Mouse (Mus musculus): ENCODE measurements around the gene 1700029F12Rik. TPM values are rescaled to one million over a fixed set of nuclear protein-coding genes. Genes with fewer than 3 reads are reported as not detected.

The 1700029F12Rik gene
- not detected for polyA plus RNA-seq (2012; fragmentation: generic; extraction: Trizol)
- long read RNA-seq, experiment 1 = 0 reads
- long read RNA-seq, experiment 2 = 0 reads

DNA sequence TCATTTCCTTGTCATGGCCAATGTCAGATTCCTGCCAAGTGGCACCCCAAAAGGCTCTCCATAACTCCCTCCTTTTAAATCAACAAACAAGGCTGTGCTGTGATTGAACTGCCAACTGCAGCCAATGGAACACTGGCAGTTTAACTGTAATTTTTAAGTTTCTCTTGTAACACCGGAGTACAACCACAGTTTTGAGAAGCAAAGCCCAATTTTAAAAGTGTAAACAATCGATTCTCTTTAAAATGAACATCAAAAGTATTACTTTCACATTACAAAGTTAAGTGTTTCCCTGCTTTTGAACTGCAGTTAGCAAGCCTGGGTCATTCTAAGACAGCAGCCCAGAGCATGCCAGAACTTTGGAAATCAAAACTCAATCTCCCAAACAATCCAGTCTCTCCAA lies at the start of gene 1700029F12Rik:
Gene 1700029F12Rik, minus strand, starts transcription at position 101 of the 400 bp plus-strand sequence.
- TF ChIP-seq CTCF (IDR thresholded peaks at IDR 0.05; ENCODE audit: control insufficient read depth, insufficient read depth, insufficient read length) = no peak
- TF ChIP-seq MYOG (IDR thresholded peaks at IDR 0.05; ENCODE audit: control insufficient read depth, extremely low read depth, insufficient read length) = no peak
- no peak for TF ChIP-seq CEBPB (IDR thresholded peaks at IDR 0.05; ENCODE audit: low read depth)
- no peak for TF ChIP-seq USF1 (IDR thresholded peaks at IDR 0.05; ENCODE audit: low read depth)
- no peak for TF ChIP-seq MAX (IDR thresholded peaks at IDR 0.05)
- TF ChIP-seq MYOD1 (IDR thresholded peaks at IDR 0.05; ENCODE audit: control insufficient read depth, insufficient read length, low read depth) = no peak
- TF ChIP-seq FOSL1 (IDR thresholded peaks at IDR 0.05; ENCODE audit: insufficient read depth, low read length, poor library complexity, severe bottlenecking) = no peak
- no peak within 1 kb of the TSS for H3K4me3 ChIP-seq (ENCODE audit: insufficient read depth, poor library complexity, severe bottlenecking)

DNA sequence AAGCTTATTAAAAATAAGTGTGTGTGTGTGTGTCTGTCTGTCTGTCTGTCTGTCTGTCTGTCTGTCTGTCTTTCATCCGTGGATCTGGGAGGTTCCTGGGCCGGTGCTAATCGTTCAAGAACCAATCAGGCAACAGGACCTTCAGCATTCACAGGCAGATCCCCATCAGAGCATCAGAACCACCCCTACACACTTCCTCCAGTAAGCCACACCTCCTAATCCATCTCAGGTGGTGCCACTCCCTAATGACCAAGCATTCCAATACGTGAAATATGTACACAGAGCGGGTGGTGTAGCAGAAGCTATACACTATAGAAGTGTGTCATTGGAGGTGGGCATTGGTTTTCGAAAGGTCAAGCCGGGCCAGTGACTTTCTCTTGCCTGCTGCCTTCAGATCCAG lies 48.3 kb upstream of the 1700029F12Rik start:
- H3K4me3 ChIP-seq (ENCODE audit: insufficient read depth, poor library complexity, severe bottlenecking) = no peak overlapping the region
- H3K36me3 ChIP-seq (ENCODE audit: control insufficient read depth, insufficient read depth) = no peaks in the 10 kb centered on the region
- no peaks in the 10 kb centered on the region for H3K79me3 ChIP-seq (ENCODE audit: low read depth)
- H3ac ChIP-seq (ENCODE audit: control insufficient read depth, insufficient read length, low read depth) = no peak overlapping the region
- no peak for TF ChIP-seq MYOG (IDR thresholded peaks at IDR 0.05; ENCODE audit: control insufficient read depth, extremely low read depth, insufficient read length)
- no peak for TF ChIP-seq FOSL1 (IDR thresholded peaks at IDR 0.05; ENCODE audit: insufficient read depth, low read length, poor library complexity, severe bottlenecking)
- TF ChIP-seq CEBPB (IDR thresholded peaks at IDR 0.05; ENCODE audit: low read depth) = no peak
- no peak for TF ChIP-seq MYOD1 (IDR thresholded peaks at IDR 0.05; ENCODE audit: control insufficient read depth, insufficient read length, low read depth)
- no peak for TF ChIP-seq CTCF (IDR thresholded peaks at IDR 0.05; ENCODE audit: control insufficient read depth, insufficient read depth, insufficient read length)
- TF ChIP-seq USF1 (IDR thresholded peaks at IDR 0.05; ENCODE audit: low read depth) = no peak
- TF ChIP-seq MAX (IDR thresholded peaks at IDR 0.05) = no peak
- H3K27me3 ChIP-seq (ENCODE audit: control insufficient read depth, insufficient read depth, insufficient read length) = no peaks in the 10 kb centered on the region
- no peaks in the 10 kb centered on the region for H3K79me2 ChIP-seq (ENCODE audit: control insufficient read depth, insufficient read depth)

More for the DNA sequence above, at the start of gene 1700029F12Rik:
- H3ac ChIP-seq (ENCODE audit: control insufficient read depth, insufficient read length, low read depth) = no peak within 1 kb of the TSS
- no peaks in the 10 kb centered on the region for H3K27me3 ChIP-seq (ENCODE audit: control insufficient read depth, insufficient read depth, insufficient read length)
- no peaks in the 10 kb centered on the region for H3K79me3 ChIP-seq (ENCODE audit: low read depth)
- H3K79me2 ChIP-seq (ENCODE audit: control insufficient read depth, insufficient read depth) = no peaks in the 10 kb centered on the region
- H3K36me3 ChIP-seq (ENCODE audit: control insufficient read depth, insufficient read depth) = no peaks in the 10 kb centered on the region

DNA sequence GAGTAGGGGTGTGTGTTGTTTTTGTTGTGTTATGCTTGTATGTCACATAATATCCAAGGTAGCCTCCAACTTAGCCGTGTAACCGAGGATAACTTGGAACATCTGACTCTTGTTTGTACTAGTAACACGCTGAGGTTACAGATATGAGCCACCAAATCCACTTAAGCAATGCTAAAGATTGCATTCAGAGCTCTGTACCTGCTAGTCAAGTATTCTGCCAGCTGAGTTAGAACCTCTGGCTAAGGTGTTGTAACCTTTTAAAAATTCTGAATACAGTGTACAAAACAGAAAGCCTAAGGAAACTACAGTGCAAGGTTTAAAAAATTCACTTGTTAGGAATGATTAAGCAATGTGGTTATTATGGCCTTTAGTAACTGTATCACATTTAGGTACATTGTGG lies 46.5 kb upstream of the 1700029F12Rik start:
- Histone ChIP-seq H3ac (ENCODE audit: control insufficient read depth, insufficient read length, low read depth) (no peak overlapping the region), H3K36me3 (ENCODE audit: control insufficient read depth, insufficient read depth) (no peaks in the 10 kb centered on the region), H3K79me3 (ENCODE audit: low read depth) (no peaks in the 10 kb centered on the region), H3K4me3 (ENCODE audit: insufficient read depth, poor library complexity, severe bottlenecking) (no peak overlapping the region), H3K79me2 (ENCODE audit: control insufficient read depth, insufficient read depth) (no peaks in the 10 kb centered on the region), H3K27me3 (ENCODE audit: control insufficient read depth, insufficient read depth, insufficient read length) (no peaks in the 10 kb centered on the region)
- TF ChIP-seq CEBPB (IDR thresholded peaks at IDR 0.05; ENCODE audit: low read depth) (no peak), MYOD1 (IDR thresholded peaks at IDR 0.05; ENCODE audit: control insufficient read depth, insufficient read length, low read depth) (no peak), MAX (IDR thresholded peaks at IDR 0.05) (no peak), CTCF (IDR thresholded peaks at IDR 0.05; ENCODE audit: control insufficient read depth, insufficient read depth, insufficient read length) (no peak), FOSL1 (IDR thresholded peaks at IDR 0.05; ENCODE audit: insufficient read depth, low read length, poor library complexity, severe bottlenecking) (no peak), USF1 (IDR thresholded peaks at IDR 0.05; ENCODE audit: low read depth) (no peak)

DNA sequence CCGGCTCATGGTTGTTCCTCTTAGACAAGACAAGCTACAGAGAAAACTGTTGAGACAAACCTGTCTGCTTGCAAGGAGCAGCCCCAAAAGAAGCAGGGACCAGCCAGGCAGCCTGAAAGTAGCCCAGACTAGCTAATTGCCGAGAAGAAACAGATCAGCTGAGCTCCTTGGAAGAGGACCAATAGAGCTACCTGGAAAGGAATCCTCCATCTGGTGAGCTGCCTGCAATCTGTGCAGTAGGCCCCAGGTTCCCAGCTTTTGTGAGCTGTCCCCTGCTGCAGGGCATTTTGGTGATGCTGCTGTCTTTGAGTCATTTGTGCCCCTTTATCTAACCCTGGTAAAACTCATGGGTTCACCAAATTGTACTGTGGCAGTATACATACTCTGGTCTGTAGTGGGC lies 46.0 kb upstream of the 1700029F12Rik start:
- H3K27me3 ChIP-seq (ENCODE audit: control insufficient read depth, insufficient read depth, insufficient read length) = no peaks in the 10 kb centered on the region

DNA sequence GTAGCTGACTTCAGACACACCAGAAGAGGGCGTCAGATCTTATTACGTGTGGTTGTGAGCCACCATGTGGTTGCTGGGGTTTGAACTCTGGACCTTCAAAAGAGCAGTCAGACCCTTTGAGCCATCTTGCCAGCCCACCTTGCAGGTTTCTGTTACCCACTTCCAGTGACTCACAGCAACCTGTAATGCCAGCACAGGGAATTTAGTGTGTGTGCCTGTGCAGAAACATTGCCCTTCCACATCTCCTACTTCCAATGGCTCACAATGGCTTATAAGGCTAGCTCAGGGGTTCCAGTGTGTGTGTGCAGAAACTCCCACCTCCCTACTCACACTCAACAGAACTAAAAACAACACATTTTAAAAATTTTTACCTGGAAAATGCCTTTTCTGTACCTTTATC lies 43.4 kb upstream of the 1700029F12Rik start:
- no peak overlapping the region for H3K4me3 ChIP-seq (ENCODE audit: insufficient read depth, poor library complexity, severe bottlenecking)
- no peaks in the 10 kb centered on the region for H3K79me2 ChIP-seq (ENCODE audit: control insufficient read depth, insufficient read depth)
- no peak overlapping the region for H3ac ChIP-seq (ENCODE audit: control insufficient read depth, insufficient read length, low read depth)
- TF ChIP-seq CEBPB (IDR thresholded peaks at IDR 0.05; ENCODE audit: low read depth) (no peak), CTCF (IDR thresholded peaks at IDR 0.05; ENCODE audit: control insufficient read depth, insufficient read depth, insufficient read length) (no peak), MAX (IDR thresholded peaks at IDR 0.05) (no peak), FOSL1 (IDR thresholded peaks at IDR 0.05; ENCODE audit: insufficient read depth, low read length, poor library complexity, severe bottlenecking) (no peak), MYOD1 (IDR thresholded peaks at IDR 0.05; ENCODE audit: control insufficient read depth, insufficient read length, low read depth) (no peak), MYOG (IDR thresholded peaks at IDR 0.05; ENCODE audit: control insufficient read depth, extremely low read depth, insufficient read length) (no peak), USF1 (IDR thresholded peaks at IDR 0.05; ENCODE audit: low read depth) (no peak)
- no peaks in the 10 kb centered on the region for H3K27me3 ChIP-seq (ENCODE audit: control insufficient read depth, insufficient read depth, insufficient read length)
- no peaks in the 10 kb centered on the region for H3K36me3 ChIP-seq (ENCODE audit: control insufficient read depth, insufficient read depth)
- H3K79me3 ChIP-seq (ENCODE audit: low read depth) = no peaks in the 10 kb centered on the region

More for the DNA sequence above, 46.0 kb upstream of the 1700029F12Rik start:
- Histone ChIP-seq H3K36me3 (ENCODE audit: control insufficient read depth, insufficient read depth) (no peaks in the 10 kb centered on the region), H3K79me3 (ENCODE audit: low read depth) (no peaks in the 10 kb centered on the region), H3K79me2 (ENCODE audit: control insufficient read depth, insufficient read depth) (no peaks in the 10 kb centered on the region), H3ac (ENCODE audit: control insufficient read depth, insufficient read length, low read depth) (no peak overlapping the region), H3K4me3 (ENCODE audit: insufficient read depth, poor library complexity, severe bottlenecking) (no peak overlapping the region)
- TF ChIP-seq MYOD1 (IDR thresholded peaks at IDR 0.05; ENCODE audit: control insufficient read depth, insufficient read length, low read depth) (no peak), CEBPB (IDR thresholded peaks at IDR 0.05; ENCODE audit: low read depth) (no peak), USF1 (IDR thresholded peaks at IDR 0.05; ENCODE audit: low read depth) (no peak), MYOG (IDR thresholded peaks at IDR 0.05; ENCODE audit: control insufficient read depth, extremely low read depth, insufficient read length) (no peak), FOSL1 (IDR thresholded peaks at IDR 0.05; ENCODE audit: insufficient read depth, low read length, poor library complexity, severe bottlenecking) (no peak), MAX (IDR thresholded peaks at IDR 0.05) (no peak), CTCF (IDR thresholded peaks at IDR 0.05; ENCODE audit: control insufficient read depth, insufficient read depth, insufficient read length) (no peak)

DNA sequence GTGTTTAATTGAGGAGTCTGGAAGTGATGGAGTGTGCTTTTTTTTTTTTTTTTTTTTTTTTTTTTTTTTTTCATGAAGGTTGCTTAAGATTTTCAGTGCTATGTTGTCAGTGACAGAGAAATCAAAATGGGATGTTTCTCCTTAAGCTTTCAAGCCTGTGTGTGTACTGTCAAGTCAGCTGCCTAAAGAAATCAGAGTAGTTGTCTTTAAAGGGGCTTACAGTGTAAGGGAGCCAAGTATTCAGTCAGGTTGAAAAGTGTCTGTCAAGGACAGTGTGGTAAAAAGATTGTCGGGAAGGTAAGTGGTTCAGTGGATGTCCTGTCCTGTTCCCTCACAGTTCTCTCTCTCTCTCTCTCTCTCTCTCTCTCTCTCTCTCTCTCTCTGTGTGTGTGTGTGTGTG lies 39.3 kb upstream of the 1700029F12Rik start:
- H3K79me3 ChIP-seq (ENCODE audit: low read depth) = no peaks in the 10 kb centered on the region
- H3ac ChIP-seq (ENCODE audit: control insufficient read depth, insufficient read length, low read depth) = no peak overlapping the region
- no peak overlapping the region for H3K4me3 ChIP-seq (ENCODE audit: insufficient read depth, poor library complexity, severe bottlenecking)
- TF ChIP-seq CEBPB (IDR thresholded peaks at IDR 0.05; ENCODE audit: low read depth) (no peak), MYOG (IDR thresholded peaks at IDR 0.05; ENCODE audit: control insufficient read depth, extremely low read depth, insufficient read length) (no peak), USF1 (IDR thresholded peaks at IDR 0.05; ENCODE audit: low read depth) (no peak), MYOD1 (IDR thresholded peaks at IDR 0.05; ENCODE audit: control insufficient read depth, insufficient read length, low read depth) (no peak), MAX (IDR thresholded peaks at IDR 0.05) (no peak)
- H3K27me3 ChIP-seq (ENCODE audit: control insufficient read depth, insufficient read depth, insufficient read length) = peaks cover 15% of the 10 kb centered on the region
- H3K79me2 ChIP-seq (ENCODE audit: control insufficient read depth, insufficient read depth) = no peaks in the 10 kb centered on the region
- no peaks in the 10 kb centered on the region for H3K36me3 ChIP-seq (ENCODE audit: control insufficient read depth, insufficient read depth)
